Mouse (Mus musculus): ENCODE measurements around the gene Atg10. TPM values are rescaled to one million over a fixed set of nuclear protein-coding genes. Genes with fewer than 3 reads are reported as not detected.

Atg10 gene
- polyA plus RNA-seq, 1 experiment from 2014 or later: 13.6 TPM

- H3K4me3 ChIP-seq (ENCODE audit: low read depth, low read length): no peak overlapping the region
- H3K9me3 ChIP-seq (ENCODE audit: control insufficient read depth, low read length): no peaks in the 10 kb centered on the region
- 0 out of 2 replicates have a peak, but pooled peaks have one; percentile 37 for ATAC-seq (ENCODE audit: insufficient number of reproducible peaks, low FRiP score, low TSS enrichment, low read depth)
- DNase-seq (ENCODE audit: low spot score): peak; percentile 52
- H3K27me3 ChIP-seq (ENCODE audit: control insufficient read depth, insufficient read depth, low read length): no peaks in the 10 kb centered on the region
- H3K4me2 ChIP-seq (ENCODE audit: low read depth, severe bottlenecking): no peak overlapping the region
- 24% methylated on average over 6 of the region's 6 CpGs for WGBS
- H3K27ac ChIP-seq (replicated peaks; ENCODE audit: low read depth, low read length): 0 out of 2 replicates have a peak overlapping the region, but pooled peaks have one; percentile 30
- peaks cover 7% of the 10 kb centered on the region for H3K4me1 ChIP-seq (ENCODE audit: control insufficient read depth, insufficient read depth, low read length)
- no peak overlapping the region for H3K9ac ChIP-seq (ENCODE audit: low read length)
- no peaks in the 10 kb centered on the region for H3K36me3 ChIP-seq (ENCODE audit: control insufficient read depth, insufficient read depth, low read length)
Observed at GRCm38 (mm10) chr13:91093162-91093561, 130.6 kb downstream of the Atg10 start.

- Histone ChIP-seq H3K4me1 (ENCODE audit: control insufficient read depth, insufficient read depth, low read length) (peaks cover 7% of the 10 kb centered on the region), H3K9me3 (ENCODE audit: control insufficient read depth, low read length) (no peaks in the 10 kb centered on the region), H3K9ac (ENCODE audit: low read length) (no peak overlapping the region), H3K36me3 (ENCODE audit: control insufficient read depth, insufficient read depth, low read length) (no peaks in the 10 kb centered on the region), H3K4me2 (ENCODE audit: low read depth, severe bottlenecking) (no peak overlapping the region), H3K4me3 (ENCODE audit: low read depth, low read length) (no peak overlapping the region), H3K27ac (replicated peaks; ENCODE audit: low read depth, low read length) (no peak overlapping the region), H3K27me3 (ENCODE audit: control insufficient read depth, insufficient read depth, low read length) (no peaks in the 10 kb centered on the region)
- no peak for ATAC-seq (ENCODE audit: insufficient number of reproducible peaks, low FRiP score, low TSS enrichment, low read depth)
- DNase-seq (ENCODE audit: low spot score): no peak
- 87% methylated on average over 2 of the region's 2 CpGs for WGBS
Observed at GRCm38 (mm10) chr13:91091731-91092190, 132.0 kb downstream of the Atg10 start.

GRCm38 (mm10) chr13:91090861-91091730, 132.7 kb downstream of the Atg10 start:
- 76% methylated on average over 4 of the region's 4 CpGs for WGBS
- Histone ChIP-seq H3K9me3 (ENCODE audit: control insufficient read depth, low read length) (no peaks in the 10 kb centered on the region), H3K36me3 (ENCODE audit: control insufficient read depth, insufficient read depth, low read length) (no peaks in the 10 kb centered on the region), H3K4me1 (ENCODE audit: control insufficient read depth, insufficient read depth, low read length) (peaks cover 7% of the 10 kb centered on the region), H3K9ac (ENCODE audit: low read length) (no peak overlapping the region), H3K27ac (replicated peaks; ENCODE audit: low read depth, low read length) (no peak overlapping the region), H3K4me2 (ENCODE audit: low read depth, severe bottlenecking) (no peak overlapping the region), H3K27me3 (ENCODE audit: control insufficient read depth, insufficient read depth, low read length) (no peaks in the 10 kb centered on the region), H3K4me3 (ENCODE audit: low read depth, low read length) (no peak overlapping the region)
- DNase-seq (ENCODE audit: low spot score) (no peak), ATAC-seq (ENCODE audit: insufficient number of reproducible peaks, low FRiP score, low TSS enrichment, low read depth) (no peak)

- no peaks in the 10 kb centered on the region for H3K9me3 ChIP-seq (ENCODE audit: control insufficient read depth, low read length)
- H3K4me1 ChIP-seq (ENCODE audit: control insufficient read depth, insufficient read depth, low read length): no peaks in the 10 kb centered on the region
- H3K27ac ChIP-seq (replicated peaks; ENCODE audit: low read depth, low read length): no peak overlapping the region
- H3K36me3 ChIP-seq (ENCODE audit: control insufficient read depth, insufficient read depth, low read length): no peaks in the 10 kb centered on the region
- ATAC-seq (ENCODE audit: insufficient number of reproducible peaks, low FRiP score, low TSS enrichment, low read depth) (no peak), DNase-seq (ENCODE audit: low spot score) (no peak)
- H3K4me3 ChIP-seq (ENCODE audit: low read depth, low read length): no peak overlapping the region
- no peak overlapping the region for H3K4me2 ChIP-seq (ENCODE audit: low read depth, severe bottlenecking)
- WGBS: 91% methylated on average over 12 of the region's 12 CpGs
- H3K27me3 ChIP-seq (ENCODE audit: control insufficient read depth, insufficient read depth, low read length): no peaks in the 10 kb centered on the region
- H3K9ac ChIP-seq (ENCODE audit: low read length): no peak overlapping the region
Observed at GRCm38 (mm10) chr13:91086361-91086900, 137.3 kb downstream of the Atg10 start.

GRCm38 (mm10) chr13:91072351-91072750, 151.4 kb downstream of the Atg10 start:
- 91% methylated on average over 2 of the region's 2 CpGs for WGBS
- H3K9me3 ChIP-seq (ENCODE audit: control insufficient read depth, low read length): no peaks in the 10 kb centered on the region

GRCm38 (mm10) chr13:91060871-91061270, 162.9 kb downstream of the Atg10 start:
- DNase-seq (ENCODE audit: low spot score) (no peak), ATAC-seq (ENCODE audit: insufficient number of reproducible peaks, low FRiP score, low TSS enrichment, low read depth) (no peak)
- Histone ChIP-seq H3K4me2 (ENCODE audit: low read depth, severe bottlenecking) (no peak overlapping the region), H3K36me3 (ENCODE audit: control insufficient read depth, insufficient read depth, low read length) (no peaks in the 10 kb centered on the region), H3K4me1 (ENCODE audit: control insufficient read depth, insufficient read depth, low read length) (no peaks in the 10 kb centered on the region), H3K27me3 (ENCODE audit: control insufficient read depth, insufficient read depth, low read length) (no peaks in the 10 kb centered on the region), H3K9me3 (ENCODE audit: control insufficient read depth, low read length) (no peaks in the 10 kb centered on the region), H3K27ac (replicated peaks; ENCODE audit: low read depth, low read length) (no peak overlapping the region), H3K4me3 (ENCODE audit: low read depth, low read length) (no peak overlapping the region), H3K9ac (ENCODE audit: low read length) (no peak overlapping the region)
- WGBS: 94% methylated on average over 5 of the region's 5 CpGs

More at GRCm38 (mm10) chr13:91072351-91072750, 151.4 kb downstream of the Atg10 start:
- H3K4me2 ChIP-seq (ENCODE audit: low read depth, severe bottlenecking): no peak overlapping the region
- no peak overlapping the region for H3K9ac ChIP-seq (ENCODE audit: low read length)
- H3K27ac ChIP-seq (replicated peaks; ENCODE audit: low read depth, low read length): no peak overlapping the region
- ATAC-seq (ENCODE audit: insufficient number of reproducible peaks, low FRiP score, low TSS enrichment, low read depth): no peak
- H3K4me3 ChIP-seq (ENCODE audit: low read depth, low read length): no peak overlapping the region
- no peaks in the 10 kb centered on the region for H3K36me3 ChIP-seq (ENCODE audit: control insufficient read depth, insufficient read depth, low read length)
- H3K27me3 ChIP-seq (ENCODE audit: control insufficient read depth, insufficient read depth, low read length): no peaks in the 10 kb centered on the region
- no peak for DNase-seq (ENCODE audit: low spot score)
- no peaks in the 10 kb centered on the region for H3K4me1 ChIP-seq (ENCODE audit: control insufficient read depth, insufficient read depth, low read length)

- no peaks in the 10 kb centered on the region for H3K27me3 ChIP-seq (ENCODE audit: control insufficient read depth, insufficient read depth, low read length)
- no peaks in the 10 kb centered on the region for H3K4me1 ChIP-seq (ENCODE audit: control insufficient read depth, insufficient read depth, low read length)
- DNase-seq (ENCODE audit: low spot score): no peak
- H3K36me3 ChIP-seq (ENCODE audit: control insufficient read depth, insufficient read depth, low read length): no peaks in the 10 kb centered on the region
- no peak overlapping the region for H3K4me2 ChIP-seq (ENCODE audit: low read depth, severe bottlenecking)
- H3K27ac ChIP-seq (replicated peaks; ENCODE audit: low read depth, low read length): no peak overlapping the region
- no peak overlapping the region for H3K9ac ChIP-seq (ENCODE audit: low read length)
- 90% methylated on average over 4 of the region's 4 CpGs for WGBS
- H3K9me3 ChIP-seq (ENCODE audit: control insufficient read depth, low read length): no peaks in the 10 kb centered on the region
- ATAC-seq (ENCODE audit: insufficient number of reproducible peaks, low FRiP score, low TSS enrichment, low read depth): no peak
- H3K4me3 ChIP-seq (ENCODE audit: low read depth, low read length): no peak overlapping the region
Observed at GRCm38 (mm10) chr13:91048171-91048570, 175.6 kb downstream of the Atg10 start.

- Histone ChIP-seq H3K27ac (replicated peaks; ENCODE audit: low read depth, low read length) (no peak overlapping the region), H3K4me3 (ENCODE audit: low read depth, low read length) (no peak overlapping the region), H3K4me2 (ENCODE audit: low read depth, severe bottlenecking) (no peak overlapping the region), H3K9ac (ENCODE audit: low read length) (no peak overlapping the region), H3K9me3 (ENCODE audit: control insufficient read depth, low read length) (no peaks in the 10 kb centered on the region), H3K36me3 (ENCODE audit: control insufficient read depth, insufficient read depth, low read length) (no peaks in the 10 kb centered on the region), H3K4me1 (ENCODE audit: control insufficient read depth, insufficient read depth, low read length) (no peaks in the 10 kb centered on the region), H3K27me3 (ENCODE audit: control insufficient read depth, insufficient read depth, low read length) (no peaks in the 10 kb centered on the region)
- 87% methylated on average over 5 of the region's 5 CpGs for WGBS
- DNase-seq (ENCODE audit: low spot score) (no peak), ATAC-seq (ENCODE audit: insufficient number of reproducible peaks, low FRiP score, low TSS enrichment, low read depth) (no peak)
Observed at GRCm38 (mm10) chr13:91046851-91047250, 176.9 kb downstream of the Atg10 start.

All from limb, embryonic 11.5 days (tissue).